Mouse (Mus musculus) hindbrain, postnatal 0 days (tissue): ENCODE measurements around the gene Selp. TPM values are rescaled to one million over a fixed set of nuclear protein-coding genes. Genes with fewer than 3 reads are reported as not detected.

Source experiments
- ATAC-seq: fragments of 200-750 bp; cut with Nextera tagmentation; 2 replicates; pipeline ENCODE4 v1.8.0; 2017; ENCODE audit warnings: mild to moderate bottlenecking, moderate TSS enrichment, moderate library complexity
- DNase-seq: peaks from one replicate; pipeline ENCODE4 v3.0.0-alpha.2; 2015; ENCODE audit warnings: low spot score
- H3K27ac ChIP-seq: fragments of 300-500 bp; sonication (generic); 2 replicates; pipeline ENCODE4 v1.5.1; 2014; ENCODE audit warnings: mild to moderate bottlenecking
- H3K27me3 ChIP-seq: fragments of 300-500 bp; sonication (generic); 2 replicates; pipeline ENCODE4 v1.6.1; 2014; ENCODE audit warnings: low read length, mixed read lengths; ENCODE audit not compliant: insufficient read depth
- H3K36me3 ChIP-seq: fragments of 300-500 bp; sonication (generic); 2 replicates; pipeline ENCODE4 v1.6.1; 2014; ENCODE audit warnings: low read length, mixed read lengths; ENCODE audit not compliant: insufficient read depth
- H3K4me1 ChIP-seq: fragments of 300-500 bp; sonication (generic); 2 replicates; pipeline ENCODE4 v1.6.1; 2014; ENCODE audit warnings: antibody characterized with exemption, low read length, mixed read lengths; ENCODE audit not compliant: insufficient read depth
- H3K4me2 ChIP-seq: fragments of 300-500 bp; sonication (generic); 2 replicates; pipeline ENCODE4 v1.6.1; 2014; ENCODE audit warnings: low read depth, mild to moderate bottlenecking, low read length, moderate library complexity, mixed read lengths
- H3K4me3 ChIP-seq: fragments of 300-500 bp; sonication (generic); 2 replicates; pipeline ENCODE4 v1.5.1; 2014; ENCODE audit warnings: low read length
- H3K9ac ChIP-seq: fragments of 300-500 bp; sonication (generic); replicated peaks from 2 replicates; pipeline ENCODE4 v1.6.1; 2014; ENCODE audit warnings: mild to moderate bottlenecking, low read length, moderate library complexity, mixed read lengths
- H3K9me3 ChIP-seq: fragments of 300-500 bp; sonication (generic); 2 replicates; pipeline ENCODE4 v1.6.1; 2016; ENCODE audit warnings: low read length, mixed read lengths
- CTCF ChIP-seq: IDR thresholded peaks from 2 replicates; pipeline ENCODE4 v1.5.1; 2016; ENCODE audit warnings: antibody characterized with exemption, control low read depth, low read depth
- WGBS: fragments of 180-500 bp; shearing (Covaris S2); extraction: QIAGEN DNeasy Blood & Tissue Kit; methylation state at CpG from one replicate; pipeline ENCODE4 v1.1.7; 2014; 5-methylcytosine and 5-hydroxymethylcytosine counted together
- polyA plus RNA-seq: library from polyadenylated mRNA; unstranded; fragments of >200 nt; fragmentation: Nextera tagmentation; extraction: Ambion mirVana; gene quantifications from 2 replicates; pipeline ENCODE4 v1.2.1, GENCODE M21; 2015
- total RNA-seq: library from RNA; depleted of rRNA; stranded (reverse); fragments of >200 nt; gene quantifications from 2 replicates; pipeline ENCODE4 v1.2.3, GENCODE M21; 2014

Selp gene
- total and polyA plus RNA-seq, 2 experiments from 2014 or later, result 0.18 TPM; not detected in 1

GRCm38 (mm10) chr1:164086797-164087196 lies 28.3 kb upstream of the Selp start:
- no peaks in the 10 kb centered on the region for H3K27me3 ChIP-seq
- no peak overlapping the region for H3K27ac ChIP-seq
- TF ChIP-seq CTCF, result no peak
- no peaks in the 10 kb centered on the region for H3K36me3 ChIP-seq
- H3K9ac ChIP-seq, result no peak overlapping the region
- WGBS, result 83% methylated on average over 3 of the region's 3 CpGs
- H3K4me2 ChIP-seq, result no peak overlapping the region
- H3K4me3 ChIP-seq, result no peak overlapping the region
- ATAC-seq (no peak), DNase-seq (no peak)
- no peaks in the 10 kb centered on the region for H3K4me1 ChIP-seq
- H3K9me3 ChIP-seq, result no peaks in the 10 kb centered on the region

GRCm38 (mm10) chr1:164087872-164088271 lies 27.2 kb upstream of the Selp start:
- DNase-seq (no peak), ATAC-seq (no peak)
- no peak overlapping the region for H3K4me3 ChIP-seq
- H3K27ac ChIP-seq, result no peak overlapping the region
- no peak for TF ChIP-seq CTCF
- 94% methylated on average over 5 of the region's 5 CpGs for WGBS
- no peaks in the 10 kb centered on the region for H3K4me1 ChIP-seq
- H3K9ac ChIP-seq, result no peak overlapping the region
- H3K27me3 ChIP-seq, result no peaks in the 10 kb centered on the region
- no peaks in the 10 kb centered on the region for H3K9me3 ChIP-seq
- H3K36me3 ChIP-seq, result no peaks in the 10 kb centered on the region
- no peak overlapping the region for H3K4me2 ChIP-seq

GRCm38 (mm10) chr1:164096780-164097179 lies 18.3 kb upstream of the Selp start:
- H3K9me3 ChIP-seq, result no peaks in the 10 kb centered on the region
- WGBS, result 66% methylated on average over 6 of the region's 6 CpGs
- H3K27ac ChIP-seq, result no peak overlapping the region
- no peaks in the 10 kb centered on the region for H3K36me3 ChIP-seq
- DNase-seq (no peak), ATAC-seq (no peak)
- H3K27me3 ChIP-seq, result no peaks in the 10 kb centered on the region
- H3K4me2 ChIP-seq, result no peak overlapping the region
- TF ChIP-seq CTCF, result no peak
- H3K4me3 ChIP-seq, result no peak overlapping the region
- H3K4me1 ChIP-seq, result no peaks in the 10 kb centered on the region
- H3K9ac ChIP-seq, result no peak overlapping the region

GRCm38 (mm10) chr1:164097911-164098310 lies 17.2 kb upstream of the Selp start:
- Histone ChIP-seq H3K4me1 (no peaks in the 10 kb centered on the region), H3K27ac (no peak overlapping the region), H3K9ac (no peak overlapping the region), H3K9me3 (no peaks in the 10 kb centered on the region), H3K36me3 (no peaks in the 10 kb centered on the region), H3K4me3 (no peak overlapping the region), H3K27me3 (no peaks in the 10 kb centered on the region), H3K4me2 (no peak overlapping the region)
- DNase-seq, result no peak
- no peak for TF ChIP-seq CTCF
- no peak for ATAC-seq
- WGBS, result 79% methylated on average over 2 of the region's 2 CpGs

GRCm38 (mm10) chr1:164098372-164098771 lies 16.7 kb upstream of the Selp start:
- H3K27ac ChIP-seq, result no peak overlapping the region
- H3K4me1 ChIP-seq, result no peaks in the 10 kb centered on the region
- ATAC-seq, result no peak
- no peaks in the 10 kb centered on the region for H3K27me3 ChIP-seq
- H3K4me2 ChIP-seq, result no peak overlapping the region
- no peak overlapping the region for H3K9ac ChIP-seq
- no peak for TF ChIP-seq CTCF
- H3K36me3 ChIP-seq, result no peaks in the 10 kb centered on the region
- no peaks in the 10 kb centered on the region for H3K9me3 ChIP-seq
- no peak for DNase-seq
- H3K4me3 ChIP-seq, result no peak overlapping the region
- 69% methylated on average over 2 of the region's 2 CpGs for WGBS

GRCm38 (mm10) chr1:164109763-164110162 lies 5.3 kb upstream of the Selp start:
- WGBS, result 88% methylated on average over 2 of the region's 2 CpGs
- no peak for TF ChIP-seq CTCF
- ATAC-seq (no peak), DNase-seq (no peak)
- no peak overlapping the region for H3K27ac ChIP-seq
- H3K9me3 ChIP-seq, result no peaks in the 10 kb centered on the region
- H3K4me3 ChIP-seq, result no peak overlapping the region
- H3K4me1 ChIP-seq, result no peaks in the 10 kb centered on the region
- no peak overlapping the region for H3K4me2 ChIP-seq
- no peak overlapping the region for H3K9ac ChIP-seq
- no peaks in the 10 kb centered on the region for H3K27me3 ChIP-seq
- H3K36me3 ChIP-seq, result no peaks in the 10 kb centered on the region

GRCm38 (mm10) chr1:164110591-164111329 lies 4.3 kb upstream of the Selp start:
- 97% methylated on average over 9 of the region's 9 CpGs for WGBS
- Histone ChIP-seq H3K9me3 (no peaks in the 10 kb centered on the region), H3K27me3 (no peaks in the 10 kb centered on the region), H3K9ac (no peak overlapping the region), H3K27ac (no peak overlapping the region), H3K4me1 (no peaks in the 10 kb centered on the region), H3K4me3 (no peak overlapping the region), H3K4me2 (no peak overlapping the region), H3K36me3 (no peaks in the 10 kb centered on the region)
- DNase-seq (no peak), ATAC-seq (no peak)
- TF ChIP-seq CTCF, result no peak
